Mouse (Mus musculus): ENCODE data around the gene Reep3.

- TF ChIP-seq CTCF (conservative IDR thresholded peaks at IDR 0.05; ENCODE audit: low read length) (no peak), POU5F1 (IDR thresholded peaks at IDR 0.05; ENCODE audit: borderline replicate concordance, low read length) (no peak)
These were observed 32.8 kb upstream of the Reep3 start for GRCm38 (mm10) chr10:67129531-67129930.

Measured in E14TG2a.4 (cell line).